Mouse (Mus musculus): Measurements from ENCODE around the gene Kctd2. TPM values are rescaled to one million over a fixed set of nuclear protein-coding genes. Genes with fewer than 3 reads are reported as not detected.
"Not testable (repeated sequence)": the region's sequence is repeated elsewhere in the genome, so short reads cannot be mapped to it uniquely, and the experiment has no call there.

Kctd2 gene
- polyA plus RNA-seq, 1 experiment from 2014 or later = 18.3 TPM

GRCm38 (mm10) chr11:115473626-115474275 is 53.8 kb downstream of the Kctd2 start:
- Histone ChIP-seq H3K27me3 (ENCODE audit: low read depth, poor library complexity, severe bottlenecking) (no peaks in the 10 kb centered on the region), H3K4me1 (peaks cover 42% of the 10 kb centered on the region), H3K9me3 (replicated peaks) (no peaks in the 10 kb centered on the region), H3K4me3 (peak overlapping the region; percentile 37), H3K36me3 (no peaks in the 10 kb centered on the region), H3K27ac (peak overlapping the region; percentile 80)
- WGBS = 12% methylated on average over 15 of the region's 15 CpGs
- DNase-seq (ENCODE audit: low spot score) = peak; percentile 95

- peak within 1 kb of the TSS; percentile 85 for H3K4me3 ChIP-seq
- H3K4me1 ChIP-seq = peaks cover 42% of the 10 kb centered on the region
- peak within 1 kb of the TSS; percentile 85 for H3K27ac ChIP-seq
- WGBS = under 1% methylated on average over 26 of the region's 26 CpGs
- H3K27me3 ChIP-seq (ENCODE audit: low read depth, poor library complexity, severe bottlenecking) = no peaks in the 10 kb centered on the region
- DNase-seq (ENCODE audit: low spot score) = peak; percentile 94
- peaks cover 5% of the 10 kb centered on the region for H3K36me3 ChIP-seq
- no peaks in the 10 kb centered on the region for H3K9me3 ChIP-seq (replicated peaks)
Measured at GRCm38 (mm10) chr11:115475025-115475757, 55.3 kb downstream of the Kctd2 start, which contains the start of gene Armc7. TSS of gene Armc7 (plus strand) at chr11:115475667.

- 5% methylated on average over 28 of the region's 28 CpGs for WGBS
- peaks cover 5% of the 10 kb centered on the region for H3K36me3 ChIP-seq
- H3K9me3 ChIP-seq (replicated peaks) = no peaks in the 10 kb centered on the region
- H3K27ac ChIP-seq = peak overlapping the region; percentile 85
- peaks cover 42% of the 10 kb centered on the region for H3K4me1 ChIP-seq
- DNase-seq (ENCODE audit: low spot score) = no peak
- peak overlapping the region; percentile 85 for H3K4me3 ChIP-seq
- H3K27me3 ChIP-seq (ENCODE audit: low read depth, poor library complexity, severe bottlenecking) = no peaks in the 10 kb centered on the region
Measured at GRCm38 (mm10) chr11:115475758-115476237, 55.9 kb downstream of the Kctd2 start.

- peaks cover 42% of the 10 kb centered on the region for H3K4me1 ChIP-seq
- not testable (repeated sequence) for H3K27ac ChIP-seq
- WGBS = 88% methylated on average over 4 of the region's 4 CpGs
Measured at GRCm38 (mm10) chr11:115476630-115477029, 56.7 kb downstream of the Kctd2 start.

GRCm38 (mm10) chr11:115477388-115477787 is 57.5 kb downstream of the Kctd2 start:
- H3K36me3 ChIP-seq; DNase-seq (ENCODE audit: low spot score); H3K27ac ChIP-seq; H3K27me3 ChIP-seq (ENCODE audit: low read depth, poor library complexity, severe bottlenecking); H3K4me3 ChIP-seq; H3K9me3 ChIP-seq (replicated peaks): not testable (repeated sequence)
- 85% methylated on average over 7 of the region's 7 CpGs for WGBS
- peaks cover 40% of the 10 kb centered on the region for H3K4me1 ChIP-seq

More at GRCm38 (mm10) chr11:115476630-115477029, 56.7 kb downstream of the Kctd2 start:
- H3K9me3 ChIP-seq (replicated peaks); DNase-seq (ENCODE audit: low spot score); H3K36me3 ChIP-seq; H3K27me3 ChIP-seq (ENCODE audit: low read depth, poor library complexity, severe bottlenecking): not testable (repeated sequence)
- peak overlapping the region; percentile 85; the same call in 1 of the 2 replicates for H3K4me3 ChIP-seq

GRCm38 (mm10) chr11:115478296-115478938 is 58.5 kb downstream of the Kctd2 start:
- no peaks in the 10 kb centered on the region for H3K27me3 ChIP-seq (ENCODE audit: low read depth, poor library complexity, severe bottlenecking)
- H3K4me1 ChIP-seq = peaks cover 35% of the 10 kb centered on the region
- no peak overlapping the region for H3K27ac ChIP-seq
- 88% methylated on average over 9 of the region's 9 CpGs for WGBS
- H3K4me3 ChIP-seq = no peak overlapping the region
- H3K36me3 ChIP-seq = peaks cover 5% of the 10 kb centered on the region
- no peaks in the 10 kb centered on the region for H3K9me3 ChIP-seq (replicated peaks)
- DNase-seq (ENCODE audit: low spot score) = no peak

Small RNAs within 50 kb of the gene (microRNA-seq; reads per million reads assigned to microRNA genes)
- gene Mir3968 = not detected

Other genes with a start within 250 kb of the Kctd2 start
- gene Tmem104, start 232.6 kb upstream of the Kctd2 start, polyA plus RNA-seq (2016; fragmentation: Nextera tagmentation; extraction: Ambion mirVana) = 9.1 and 9.8 TPM in 2 replicates
- 15.6 and 22.7 TPM in 2 replicates for gene Nat9, start 232.3 kb upstream of the Kctd2 start, polyA plus RNA-seq (2016; fragmentation: Nextera tagmentation; extraction: Ambion mirVana)
- gene Grin2c, start 152.9 kb upstream of the Kctd2 start, polyA plus RNA-seq (2016; fragmentation: Nextera tagmentation; extraction: Ambion mirVana) = 0.11 and 0.34 TPM in 2 replicates
- gene Fdxr, start 143.1 kb upstream of the Kctd2 start, polyA plus RNA-seq (2016; fragmentation: Nextera tagmentation; extraction: Ambion mirVana) = 18.2 and 19.3 TPM in 2 replicates
- 0.06 and 0.13 TPM in 2 replicates for gene Fads6, start 122.5 kb upstream of the Kctd2 start, polyA plus RNA-seq (2016; fragmentation: Nextera tagmentation; extraction: Ambion mirVana)
- gene Otop2, start 113.0 kb upstream of the Kctd2 start, polyA plus RNA-seq (2016; fragmentation: Nextera tagmentation; extraction: Ambion mirVana) = not detected in 2 replicates
- gene Ush1g, start 98.1 kb upstream of the Kctd2 start, polyA plus RNA-seq (2016; fragmentation: Nextera tagmentation; extraction: Ambion mirVana) = not detected in 2 replicates
- gene Otop3, start 85.4 kb upstream of the Kctd2 start, polyA plus RNA-seq (2016; fragmentation: Nextera tagmentation; extraction: Ambion mirVana) = not detected in 2 replicates
- 2.8 and 2.9 TPM in 2 replicates for gene Hid1, start 52.4 kb upstream of the Kctd2 start, polyA plus RNA-seq (2016; fragmentation: Nextera tagmentation; extraction: Ambion mirVana)
- 15.2 and 16.4 TPM in 2 replicates for gene Cdr2l, start 38.2 kb upstream of the Kctd2 start, polyA plus RNA-seq (2016; fragmentation: Nextera tagmentation; extraction: Ambion mirVana)
- 202 and 220 TPM in 2 replicates for gene Mrpl58, start 16.4 kb upstream of the Kctd2 start, polyA plus RNA-seq (2016; fragmentation: Nextera tagmentation; extraction: Ambion mirVana)
- 862 and 900 TPM in 2 replicates for gene Atp5h, start 166 bp upstream of the Kctd2 start, polyA plus RNA-seq (2016; fragmentation: Nextera tagmentation; extraction: Ambion mirVana)
- 0.18 and 0.26 TPM in 2 replicates for gene Trim80, start 20.4 kb downstream of the Kctd2 start, polyA plus RNA-seq (2016; fragmentation: Nextera tagmentation; extraction: Ambion mirVana)
- 0.23 and 0.25 TPM in 2 replicates for gene Slc16a5, start 42.3 kb downstream of the Kctd2 start, polyA plus RNA-seq (2016; fragmentation: Nextera tagmentation; extraction: Ambion mirVana)
- 7.0 and 9.9 TPM in 2 replicates for gene Armc7, start 55.5 kb downstream of the Kctd2 start, polyA plus RNA-seq (2016; fragmentation: Nextera tagmentation; extraction: Ambion mirVana)
- 66.2 and 83.5 TPM in 2 replicates for gene Nt5c, start 71.7 kb downstream of the Kctd2 start, polyA plus RNA-seq (2016; fragmentation: Nextera tagmentation; extraction: Ambion mirVana)
- gene Jpt1, start 94.3 kb downstream of the Kctd2 start, polyA plus RNA-seq (2016; fragmentation: Nextera tagmentation; extraction: Ambion mirVana) = 483 and 492 TPM in 2 replicates
- gene Sumo2, start 116.1 kb downstream of the Kctd2 start, polyA plus RNA-seq (2016; fragmentation: Nextera tagmentation; extraction: Ambion mirVana) = 1,406 and 1,458 TPM in 2 replicates
- 257 and 275 TPM in 2 replicates for gene Nup85, start 144.3 kb downstream of the Kctd2 start, polyA plus RNA-seq (2016; fragmentation: Nextera tagmentation; extraction: Ambion mirVana)
- gene Mrps7, start 183.8 kb downstream of the Kctd2 start, polyA plus RNA-seq (2016; fragmentation: Nextera tagmentation; extraction: Ambion mirVana) = 108 and 120 TPM in 2 replicates
- 30.8 and 34.9 TPM in 2 replicates for gene Gga3, start 183.9 kb downstream of the Kctd2 start, polyA plus RNA-seq (2016; fragmentation: Nextera tagmentation; extraction: Ambion mirVana)
- gene Mif4gd, start 192.8 kb downstream of the Kctd2 start, polyA plus RNA-seq (2016; fragmentation: Nextera tagmentation; extraction: Ambion mirVana) = 16.2 and 18.2 TPM in 2 replicates
- 27.2 and 27.8 TPM in 2 replicates for gene Slc25a19, start 208.2 kb downstream of the Kctd2 start, polyA plus RNA-seq (2016; fragmentation: Nextera tagmentation; extraction: Ambion mirVana)